Mouse (Mus musculus) layer of hippocampus, adult 2 months (tissue): ENCODE measurements at regions not wholly inside any gene's neighbourhood (a gene's known extent, or its start where the extent isn't known, plus 50 kb on each side); places are given as distances from the start of the nearest gene placed in this dataset.

Experiments
- DNase-seq, 2 experiments: peaks; one replicate each; pipeline ENCODE4 v3.0.0; 2022; ENCODE audit warnings: low spot score in 2 of 2
- H3K27ac ChIP-seq: fragments of 200-600 bp; 2 replicates; pipeline ENCODE4 v1.8.1; 2022
- H3K4me3 ChIP-seq: fragments of 200-600 bp; 2 replicates; pipeline ENCODE4 v1.8.1; 2022; ENCODE audit warnings: mild to moderate bottlenecking
- CTCF ChIP-seq: fragments of 200-600 bp; conservative IDR thresholded peaks from 2 replicates; pipeline ENCODE4 v1.8.1; 2022; ENCODE audit warnings: antibody characterized with exemption, mild to moderate bottlenecking, moderate library complexity

DNA sequence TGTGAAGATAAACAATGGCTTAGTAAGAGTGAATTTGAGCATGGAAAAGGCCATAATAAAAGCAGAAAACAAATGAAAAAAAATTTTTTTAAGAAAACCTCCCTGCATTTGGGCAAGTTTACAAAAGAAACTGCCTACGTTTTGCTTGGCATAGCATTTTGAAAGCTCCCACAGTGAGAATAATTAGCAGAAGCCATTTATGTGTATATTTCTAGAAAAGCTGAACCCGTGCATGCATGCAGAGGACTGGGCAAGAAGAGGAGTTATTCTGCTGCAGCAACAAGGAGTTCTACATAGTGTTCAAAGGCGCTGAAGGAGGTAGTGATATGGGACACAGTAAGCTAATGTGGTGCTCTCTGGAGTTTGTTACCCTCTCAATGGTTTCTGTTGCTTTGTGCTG is 421.3 kb downstream of the D3Ertd751e start:
- TF ChIP-seq CTCF = no peak
- Histone ChIP-seq H3K27ac (no peak overlapping the region), H3K4me3 (no peak overlapping the region)
- DNase-seq = peak in 1 of 2 experiments; percentile 1

- no peak overlapping the region for H3K27ac ChIP-seq
- TF ChIP-seq CTCF = no peak
- H3K4me3 ChIP-seq = no peak overlapping the region
- DNase-seq = no peak
These were observed 456.8 kb downstream of the D3Ertd751e start for GRCm38 (mm10) chr3:42199206-42199605.

DNA sequence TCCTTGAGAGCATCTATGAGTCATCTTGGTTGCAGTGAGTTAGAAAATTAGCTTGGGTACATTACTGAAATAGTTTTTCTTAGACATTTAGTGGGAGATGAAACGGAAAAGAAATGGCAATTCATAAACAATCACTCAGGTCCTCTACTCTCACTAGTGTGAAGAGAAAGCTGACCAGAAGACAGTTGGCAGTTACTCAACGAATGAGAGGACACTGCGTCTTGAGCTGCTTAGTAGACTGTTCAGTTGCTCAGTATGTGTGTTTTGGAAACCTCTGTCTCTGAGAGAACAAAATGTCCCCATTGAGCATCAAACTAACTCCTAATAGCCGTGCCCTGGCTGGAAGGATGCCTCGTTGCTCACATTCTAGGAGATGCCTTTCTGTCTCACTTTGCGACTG is 459.0 kb downstream of the D3Ertd751e start:
- no peak for DNase-seq
- Histone ChIP-seq H3K4me3 (no peak overlapping the region), H3K27ac (no peak overlapping the region)
- TF ChIP-seq CTCF = no peak

DNA sequence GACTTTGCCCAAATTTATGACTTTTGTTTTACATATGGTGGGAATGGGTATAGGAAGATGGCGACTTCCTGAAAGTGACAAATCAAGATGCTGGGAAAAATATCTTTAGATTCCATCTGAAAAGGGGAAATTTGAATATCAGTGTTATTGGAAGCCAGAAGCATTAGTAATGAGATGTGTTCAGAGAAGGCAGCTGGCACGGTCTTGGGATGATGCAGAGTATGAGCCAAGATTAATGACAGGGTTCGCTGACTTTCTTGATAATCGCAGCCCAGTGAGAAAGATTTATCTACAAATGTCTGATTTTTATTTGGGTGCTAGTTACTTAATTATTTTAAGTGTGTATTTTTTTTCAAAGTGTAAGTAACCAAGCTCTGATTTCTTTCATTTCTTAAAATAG is 463.2 kb downstream of the D3Ertd751e start:
- H3K4me3 ChIP-seq = no peak overlapping the region
- no peak overlapping the region for H3K27ac ChIP-seq
- no peak for DNase-seq
- no peak for TF ChIP-seq CTCF

- DNase-seq = no peak
- H3K4me3 ChIP-seq = no peak overlapping the region
- H3K27ac ChIP-seq = no peak overlapping the region
- TF ChIP-seq CTCF = no peak
These were observed 469.0 kb downstream of the D3Ertd751e start for GRCm38 (mm10) chr3:42211420-42211819.

GRCm38 (mm10) chr3:42212456-42212855 is 470.0 kb downstream of the D3Ertd751e start:
- H3K27ac ChIP-seq = no peak overlapping the region
- DNase-seq = no peak
- H3K4me3 ChIP-seq = no peak overlapping the region
- no peak for TF ChIP-seq CTCF

- no peak for TF ChIP-seq CTCF
- DNase-seq = no peak
- no peak overlapping the region for H3K27ac ChIP-seq
- H3K4me3 ChIP-seq = no peak overlapping the region
These were observed 470.8 kb downstream of the D3Ertd751e start for GRCm38 (mm10) chr3:42213163-42213562.

GRCm38 (mm10) chr3:42214624-42215276 is 472.3 kb downstream of the D3Ertd751e start:
- no peak for TF ChIP-seq CTCF
- DNase-seq = no peak
- Histone ChIP-seq H3K27ac (no peak overlapping the region), H3K4me3 (no peak overlapping the region)

- no peak overlapping the region for H3K27ac ChIP-seq
- no peak overlapping the region for H3K4me3 ChIP-seq
- DNase-seq = no peak
- no peak for TF ChIP-seq CTCF
These were observed 476.3 kb downstream of the D3Ertd751e start for GRCm38 (mm10) chr3:42218719-42219118.

GRCm38 (mm10) chr3:42227679-42228398 is 485.4 kb downstream of the D3Ertd751e start:
- no peak overlapping the region for H3K4me3 ChIP-seq
- no peak for TF ChIP-seq CTCF

DNA sequence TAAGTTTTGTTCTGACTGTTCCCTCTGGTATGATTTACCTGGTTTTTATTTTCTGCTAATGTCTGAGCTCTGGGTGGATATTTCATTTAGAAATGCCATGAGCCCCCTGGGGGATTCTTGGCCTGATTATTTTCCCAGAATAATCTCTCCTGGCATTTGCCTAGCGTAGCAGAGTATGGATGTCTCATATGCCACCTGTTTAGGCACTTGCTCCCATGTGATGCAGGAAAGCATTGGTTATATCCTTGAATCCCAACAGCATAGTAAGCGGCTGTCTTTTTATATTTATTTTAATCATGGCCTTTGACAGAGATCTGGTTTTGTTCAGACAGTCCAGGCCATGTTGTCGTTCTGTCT is 486.0 kb downstream of the D3Ertd751e start:
- no peak for TF ChIP-seq CTCF
- H3K27ac ChIP-seq = no peak overlapping the region

More at GRCm38 (mm10) chr3:42227679-42228398, 485.4 kb downstream of the D3Ertd751e start:
- DNase-seq = peak; percentile 60 to 69
- H3K27ac ChIP-seq = no peak overlapping the region

GRCm38 (mm10) chr3:42232268-42232667 is 489.9 kb downstream of the D3Ertd751e start:
- Histone ChIP-seq H3K27ac (no peak overlapping the region), H3K4me3 (no peak overlapping the region)
- TF ChIP-seq CTCF = no peak
- DNase-seq = no peak

More for the DNA sequence above, 486.0 kb downstream of the D3Ertd751e start:
- H3K4me3 ChIP-seq = no peak overlapping the region
- DNase-seq = no peak

DNA sequence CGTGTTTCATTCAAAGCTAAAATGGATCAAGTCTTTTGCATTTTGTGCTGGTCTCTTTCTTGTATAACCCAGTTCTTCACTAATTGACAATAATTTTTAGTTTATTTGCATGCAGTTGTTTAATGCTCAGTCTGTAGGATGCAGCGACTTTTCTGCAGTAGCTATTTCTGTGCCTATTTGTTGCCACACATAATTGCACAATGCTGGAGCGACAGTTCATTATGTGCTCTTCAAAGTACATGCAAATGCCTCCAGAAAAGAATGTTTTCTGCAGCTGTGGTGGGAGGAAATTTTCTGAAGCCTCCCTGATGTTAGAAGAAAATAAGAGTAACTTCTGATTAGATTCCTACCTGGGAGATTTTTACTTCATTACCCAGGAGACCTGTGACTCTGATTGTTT is 491.3 kb downstream of the D3Ertd751e start:
- no peak for TF ChIP-seq CTCF
- DNase-seq = no peak
- H3K27ac ChIP-seq = no peak overlapping the region
- no peak overlapping the region for H3K4me3 ChIP-seq

- TF ChIP-seq CTCF = no peak
- Histone ChIP-seq H3K27ac (no peak overlapping the region), H3K4me3 (no peak overlapping the region)
- DNase-seq = no peak
These were observed 493.1 kb downstream of the D3Ertd751e start for GRCm38 (mm10) chr3:42235515-42235914.
